Mouse (Mus musculus): Measurements from ENCODE around the gene Sap25.

Sap25 gene

DNA sequence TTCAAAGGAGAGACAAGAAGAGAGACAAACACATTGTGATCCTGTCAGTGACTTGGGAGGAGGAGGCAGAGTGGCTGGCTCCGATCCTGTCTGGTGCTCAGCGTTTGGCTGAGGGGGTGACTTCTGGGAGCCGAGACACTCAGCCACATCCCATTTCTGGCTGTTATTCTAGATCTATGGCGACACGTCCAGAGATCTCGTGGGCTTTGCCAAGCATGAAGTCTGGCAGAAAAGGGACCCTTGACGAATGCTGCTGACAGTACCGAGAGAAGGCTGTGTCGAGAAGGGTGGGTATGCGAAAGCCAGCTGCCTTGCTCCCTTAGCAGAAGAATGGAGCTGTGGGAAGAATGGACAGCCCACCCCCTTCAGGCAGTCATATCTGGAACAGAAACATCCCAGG lies 27.8 kb downstream of the Sap25 start:
- no peak for DNase-seq

DNA sequence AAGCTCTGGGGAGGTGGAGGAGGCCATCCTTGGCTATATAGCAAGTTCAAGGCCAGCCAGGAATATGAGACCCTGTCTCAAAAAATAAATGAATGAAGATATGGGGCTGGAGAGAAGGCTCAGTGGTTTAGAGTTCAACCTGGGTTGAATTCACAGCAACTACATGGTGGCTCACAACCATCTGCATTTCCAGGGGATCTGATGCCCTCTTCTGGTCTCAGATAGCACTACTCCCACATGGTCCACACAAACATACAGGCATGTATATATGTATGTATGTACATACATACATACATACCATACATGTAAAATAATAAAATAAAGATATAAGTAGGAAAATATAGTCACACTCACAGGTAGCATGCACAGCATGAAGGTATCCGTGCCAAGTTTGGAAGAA lies 29.1 kb downstream of the Sap25 start:
- no peak for DNase-seq

DNA sequence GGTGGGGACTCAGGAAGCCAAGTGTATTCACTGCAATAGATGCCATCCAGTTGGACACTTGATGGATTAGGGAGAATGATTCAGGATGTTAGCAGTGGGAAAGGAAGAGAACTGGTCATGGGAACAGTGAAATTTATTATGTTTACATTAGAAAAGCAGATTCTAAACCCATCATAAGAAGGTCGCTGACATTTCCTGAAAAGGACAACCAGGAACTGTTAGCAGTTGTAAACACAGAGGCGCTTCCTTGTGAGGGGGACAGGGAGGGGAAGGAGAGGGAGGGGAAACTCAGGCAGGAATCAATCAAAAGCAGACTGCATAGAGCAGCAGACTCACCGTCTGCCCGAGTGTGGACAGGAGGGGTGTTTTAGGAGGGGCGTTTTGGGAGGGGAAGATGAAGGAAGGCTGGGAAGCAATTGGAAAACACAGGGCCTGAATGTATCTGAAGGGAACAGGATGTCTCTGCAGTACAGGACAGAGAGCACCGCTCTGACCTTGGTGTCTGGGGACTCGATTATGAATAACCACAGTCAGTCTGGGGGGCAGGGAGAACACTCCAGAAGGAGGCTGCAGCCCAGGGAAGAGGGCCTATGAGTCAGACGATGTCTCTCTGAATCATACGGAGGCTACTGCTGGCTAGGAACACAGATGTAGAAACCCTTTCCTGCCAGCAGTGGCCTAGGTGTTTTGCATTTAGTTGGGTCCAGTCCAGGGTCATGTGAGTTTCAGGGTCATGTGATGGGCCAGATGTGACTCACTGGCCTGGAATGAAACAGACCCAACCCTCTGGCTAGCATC lies 30.5 kb downstream of the Sap25 start:
- DNase-seq, result peak; percentile 39

DNA sequence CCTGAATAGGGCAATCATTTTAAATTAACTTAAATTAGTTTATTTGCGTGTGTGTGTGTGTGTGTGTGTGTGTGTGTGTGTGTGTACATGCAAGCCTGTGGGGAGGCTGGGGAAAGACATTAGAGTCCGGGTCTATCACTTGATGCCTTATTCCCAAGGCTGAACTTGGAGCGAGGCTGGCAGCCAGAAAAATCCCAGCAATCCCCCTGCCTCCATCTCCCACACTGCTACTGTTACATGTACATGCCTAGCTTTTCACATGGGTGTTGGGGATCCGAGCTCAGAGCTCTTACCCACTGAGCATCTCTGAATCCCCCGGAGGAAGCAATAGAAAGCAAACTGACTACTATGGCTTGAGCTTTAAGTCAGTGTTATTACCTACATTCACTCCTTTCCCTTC lies 31.2 kb downstream of the Sap25 start:
- DNase-seq, result no peak

DNA sequence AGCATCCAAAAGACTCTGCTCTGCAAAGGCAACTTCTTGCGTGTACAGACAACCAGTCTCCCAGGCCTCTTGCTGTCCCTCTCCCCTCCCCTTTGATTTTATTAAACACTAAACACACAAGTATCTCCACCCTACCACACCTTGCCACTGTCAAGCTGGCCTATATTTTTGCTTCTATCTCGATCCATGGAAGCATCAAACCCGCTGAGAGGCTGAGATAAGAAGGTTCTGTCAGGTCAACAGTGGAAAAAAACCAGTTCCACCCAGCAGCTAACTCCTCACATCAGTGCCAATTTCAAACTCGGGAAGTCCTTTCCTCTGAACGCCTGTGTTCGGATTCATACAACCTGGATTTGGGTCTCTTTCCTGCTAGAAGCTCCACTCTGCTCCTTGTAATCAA lies 31.9 kb downstream of the Sap25 start:
- DNase-seq, result no peak

DNA sequence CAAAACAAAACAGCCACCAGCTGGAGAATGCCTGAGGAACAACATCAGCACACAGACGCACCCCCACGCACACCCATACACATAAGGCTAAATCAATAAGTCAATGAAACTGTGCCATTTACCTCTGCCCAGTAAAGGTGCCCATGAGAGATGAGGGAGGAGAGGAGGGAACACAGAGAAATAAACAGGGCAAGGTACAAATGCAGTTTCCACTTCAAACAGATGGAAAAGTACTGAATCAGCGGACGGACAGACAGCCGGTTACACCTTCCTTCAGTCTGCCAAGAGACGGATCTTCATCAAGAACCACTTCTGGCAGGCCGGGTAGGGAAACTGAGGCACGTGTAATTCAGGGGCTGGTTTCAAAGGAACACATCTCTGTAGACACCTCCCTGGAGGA lies 33.7 kb downstream of the Sap25 start:
- no peak for DNase-seq

DNA sequence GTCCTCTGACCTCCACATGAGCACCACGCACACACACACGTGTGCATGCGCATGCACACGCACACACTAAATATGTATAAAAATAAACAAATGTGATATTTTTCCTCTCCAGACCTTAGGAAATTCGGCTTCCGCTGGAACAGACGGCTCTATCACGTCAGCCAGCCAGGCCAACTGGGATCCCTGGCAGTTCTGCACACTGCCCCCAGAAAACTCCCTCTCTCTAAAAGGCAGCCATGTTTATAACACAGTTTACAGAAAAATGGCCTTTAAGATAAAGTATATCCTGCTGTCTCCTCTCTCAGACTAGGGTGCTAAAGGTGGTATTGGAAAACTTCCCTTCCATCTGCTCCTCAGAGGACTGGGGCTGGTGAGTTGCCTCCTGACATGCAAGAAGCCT lies 36.7 kb downstream of the Sap25 start:
- DNase-seq, result no peak

DNA sequence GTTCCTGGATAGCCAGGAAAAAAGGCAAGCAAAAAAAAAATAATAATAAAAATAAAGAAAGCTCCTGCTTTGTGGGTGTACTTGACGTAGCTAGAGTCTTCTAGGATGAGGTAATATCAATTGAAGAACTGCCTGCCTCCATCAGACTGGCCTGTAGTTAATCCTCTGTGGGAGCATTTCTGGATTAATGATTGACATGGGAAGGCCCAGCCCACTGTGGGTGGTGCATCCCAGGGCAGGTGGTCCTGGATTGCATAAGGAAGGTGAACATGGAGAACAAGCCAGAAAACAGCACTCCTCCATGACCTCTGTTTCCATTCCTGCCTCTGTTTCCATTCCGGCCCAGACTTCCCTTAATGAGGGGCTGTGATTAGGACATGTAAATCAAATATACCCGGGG lies 37.6 kb downstream of the Sap25 start:
- no peak for DNase-seq

DNA sequence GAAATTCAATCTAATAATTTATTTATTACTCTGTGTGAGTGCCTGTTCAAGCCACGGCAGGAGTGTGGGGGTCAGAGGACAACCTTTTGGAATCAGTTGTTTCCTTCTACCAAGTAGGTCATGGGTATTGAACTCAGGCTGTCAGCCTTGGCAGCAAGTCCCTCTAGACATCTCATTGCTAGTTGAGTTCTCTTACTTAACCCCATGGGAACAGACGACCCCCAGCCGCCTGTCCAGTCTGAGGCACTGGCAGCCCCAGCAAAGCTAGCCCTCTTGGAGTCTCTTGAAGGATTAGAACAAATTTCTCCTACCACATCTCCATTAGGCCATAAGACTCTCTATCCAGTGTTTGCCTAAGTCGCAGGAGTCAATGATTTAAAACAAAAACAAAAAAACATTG lies 38.6 kb downstream of the Sap25 start:
- DNase-seq, result no peak

DNA sequence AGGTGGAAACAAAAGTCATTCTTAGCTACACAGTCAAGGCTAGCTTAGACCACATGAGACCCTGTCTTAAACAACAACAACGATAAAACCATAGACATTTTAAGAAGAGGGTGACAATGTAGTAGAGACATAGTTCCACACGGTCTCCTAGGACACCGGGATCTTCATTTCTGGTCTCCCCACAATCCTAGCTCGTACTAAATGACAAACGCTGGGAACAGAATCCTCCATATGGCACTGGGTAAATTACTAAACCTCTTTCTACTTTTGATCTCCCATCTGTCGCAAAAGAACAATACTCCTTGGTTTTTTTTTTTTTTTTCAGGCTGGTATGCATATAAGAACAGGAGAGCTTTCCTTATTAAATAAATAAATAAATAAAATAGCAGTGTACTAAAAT lies 41.4 kb downstream of the Sap25 start:
- no peak for DNase-seq

DNA sequence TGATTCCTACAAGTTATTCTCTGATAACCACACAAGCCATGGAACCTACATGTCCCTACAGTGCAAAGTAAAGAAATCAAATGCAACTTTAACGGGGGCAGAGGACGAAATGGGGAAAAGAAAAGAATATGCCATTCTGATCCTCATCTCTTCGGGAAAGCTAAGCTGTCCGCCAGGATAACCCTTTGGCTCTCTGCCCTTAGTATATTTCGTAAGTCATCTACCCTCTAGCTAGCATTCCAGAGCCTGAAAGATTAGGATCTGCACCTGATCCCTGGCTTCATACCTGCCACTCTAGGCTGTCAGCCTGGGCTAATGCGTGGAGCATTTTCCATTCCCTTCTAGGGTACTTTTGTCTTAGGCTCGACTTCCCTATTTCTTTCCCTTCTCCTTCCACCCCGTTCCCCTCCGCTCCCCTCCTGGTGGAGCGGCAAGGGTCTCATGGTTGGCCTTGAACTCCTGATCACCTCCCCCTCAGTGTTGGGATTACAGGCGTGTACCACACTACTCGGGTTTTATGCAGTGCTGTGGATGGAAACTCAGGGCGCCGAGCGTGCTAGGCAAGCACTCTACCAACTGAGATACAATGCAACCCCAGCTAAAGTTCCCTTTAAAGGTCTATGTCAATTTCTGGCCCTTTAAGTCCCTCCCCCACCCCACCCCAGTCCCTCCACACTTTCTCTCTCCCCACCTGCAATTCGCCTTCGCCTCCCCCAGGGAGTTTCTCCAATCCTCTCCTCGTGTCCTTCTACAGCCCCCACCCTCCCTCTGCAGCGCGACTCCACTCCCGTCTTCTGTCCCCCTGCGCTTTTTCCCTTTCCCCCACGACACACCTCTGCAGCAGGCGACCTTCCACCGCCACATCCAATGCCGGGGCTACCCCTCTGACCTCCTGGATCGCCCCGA lies 42.5 kb downstream of the Sap25 start:
- no peak for DNase-seq

DNA sequence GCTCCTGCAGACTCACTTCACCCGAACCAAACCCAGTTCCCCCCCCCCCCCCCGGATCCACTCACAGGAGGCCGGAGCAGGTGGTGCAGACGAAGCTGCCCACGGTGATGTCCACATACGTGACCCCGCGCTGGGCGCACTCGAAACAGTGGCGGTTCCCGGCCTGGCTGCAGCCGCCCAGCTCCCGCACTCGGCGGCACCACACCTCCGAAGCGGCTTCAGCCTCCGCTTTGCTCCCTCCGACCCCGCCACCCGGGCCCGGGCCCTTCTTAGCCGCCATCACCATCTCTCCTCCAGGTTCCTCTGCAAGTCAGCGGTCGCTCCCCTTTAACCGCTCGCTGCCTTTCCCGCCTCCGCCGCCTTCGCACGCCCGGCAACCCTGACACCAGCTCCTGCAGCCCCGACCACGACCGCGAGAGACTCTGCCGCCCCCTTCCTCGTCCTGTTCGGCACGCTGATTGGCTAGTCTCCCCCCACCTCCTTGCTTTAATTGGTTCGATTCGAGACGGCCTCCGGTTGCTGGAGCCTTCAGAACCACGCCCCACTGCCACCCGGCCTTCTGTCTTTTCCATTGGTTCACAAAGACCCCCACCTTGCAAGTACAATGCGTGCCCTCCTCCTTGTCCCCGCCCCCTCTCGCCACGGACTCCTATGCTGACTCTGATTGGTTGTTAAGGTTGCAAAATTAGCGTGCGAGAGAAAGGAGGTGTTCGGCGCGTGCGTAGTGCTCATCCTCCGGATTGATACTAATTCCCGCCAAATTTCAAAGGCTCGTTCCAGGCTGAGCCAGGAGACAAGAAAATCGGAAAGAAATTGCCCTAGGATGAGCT lies 43.4 kb downstream of the Sap25 start, which contains the start of gene Agfg2:
Agfg2 (minus strand) TSS at position 433 of the 830 bp plus-strand sequence.
- peak; percentile 99 for DNase-seq

DNA sequence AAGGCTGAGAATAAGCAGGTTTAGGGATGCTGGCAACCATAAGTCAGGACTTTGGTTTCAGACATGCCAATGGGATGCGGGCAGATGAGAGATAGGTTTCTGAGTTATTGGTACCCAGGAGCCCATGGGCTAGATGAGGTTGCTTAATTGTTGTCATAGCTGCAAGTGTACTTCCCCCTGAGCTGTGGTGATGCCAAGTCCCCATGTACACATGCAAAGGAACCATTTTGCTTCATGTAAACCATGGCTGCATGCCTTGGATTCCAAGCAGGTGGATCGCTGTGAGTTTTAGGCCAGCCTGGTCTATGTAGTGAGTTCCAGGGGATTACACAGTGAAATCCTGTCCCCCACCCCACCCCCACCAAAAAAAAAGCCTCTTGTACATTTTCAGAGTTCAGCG lies 44.5 kb downstream of the Sap25 start:
- no peak for DNase-seq

DNA sequence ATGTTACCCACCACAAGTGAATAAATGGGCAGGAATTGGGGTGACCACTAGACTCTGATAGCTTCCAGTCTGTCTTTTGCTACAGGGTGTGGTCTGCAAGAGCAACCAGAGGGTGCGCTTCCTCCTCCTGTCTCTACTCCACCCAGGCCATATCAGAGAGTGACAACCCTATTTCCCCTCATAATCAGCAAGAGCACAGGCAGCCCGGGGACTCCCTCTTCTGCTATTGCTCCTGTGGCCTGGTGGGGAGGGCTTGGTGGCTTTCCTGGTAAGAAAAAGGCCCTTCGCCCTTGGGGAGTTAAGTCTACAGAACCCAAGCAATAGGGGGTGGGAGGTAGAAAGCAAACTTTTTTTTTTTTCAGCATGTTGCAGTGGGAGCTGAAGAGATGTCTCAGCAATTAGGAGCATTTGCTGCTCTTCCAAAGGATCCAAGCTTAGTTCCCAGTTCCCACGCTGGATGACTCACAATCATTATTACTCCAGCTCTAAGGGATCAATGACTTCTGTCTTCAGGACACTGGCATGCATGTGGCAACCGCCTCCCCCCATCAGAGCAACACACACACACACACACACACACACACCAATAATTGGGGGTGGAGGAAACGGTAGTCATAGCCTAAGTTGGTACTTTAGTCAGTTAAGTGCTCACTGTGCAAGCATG lies 45.1 kb downstream of the Sap25 start:
- no peak for DNase-seq

DNA sequence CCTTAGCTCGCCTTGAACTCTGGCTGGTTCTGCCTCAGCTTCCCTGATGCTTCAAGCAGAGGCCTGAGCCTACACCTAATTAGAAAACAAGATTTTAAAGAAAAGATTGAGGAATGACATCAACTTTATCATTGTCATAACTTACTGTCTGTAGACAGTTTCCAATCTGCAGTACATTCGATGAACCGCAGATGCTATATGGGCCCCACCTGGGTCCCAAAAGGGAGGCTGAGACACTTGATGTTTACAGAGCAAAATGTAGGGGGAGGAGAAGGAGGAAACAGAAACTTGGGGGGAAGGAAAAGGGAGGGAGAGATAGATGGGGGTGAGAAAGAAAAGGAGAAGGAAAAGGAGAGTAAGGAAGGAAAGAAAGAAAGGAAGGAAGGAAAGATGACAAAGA lies 48.8 kb downstream of the Sap25 start:
- no peak for DNase-seq

DNA sequence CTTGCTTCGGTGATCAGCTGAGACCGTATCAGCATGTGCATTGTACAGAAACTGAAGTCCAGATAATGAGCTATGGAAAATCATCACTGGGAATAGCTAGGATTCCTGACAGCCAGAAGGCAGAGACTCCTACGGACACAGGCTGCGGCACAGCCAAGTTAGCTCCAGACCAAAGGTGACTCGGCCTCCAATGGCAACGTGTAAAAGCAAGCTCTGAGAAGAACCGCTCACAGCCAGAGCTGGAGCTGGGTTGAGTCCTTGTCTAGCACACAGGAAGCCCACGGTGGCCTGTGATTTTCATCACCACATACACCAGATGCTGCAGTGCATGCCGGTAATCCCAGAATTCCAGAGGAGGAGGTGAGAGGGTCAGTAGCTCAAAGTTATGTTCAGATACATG lies 49.4 kb downstream of the Sap25 start:
- DNase-seq, result no peak

DNA sequence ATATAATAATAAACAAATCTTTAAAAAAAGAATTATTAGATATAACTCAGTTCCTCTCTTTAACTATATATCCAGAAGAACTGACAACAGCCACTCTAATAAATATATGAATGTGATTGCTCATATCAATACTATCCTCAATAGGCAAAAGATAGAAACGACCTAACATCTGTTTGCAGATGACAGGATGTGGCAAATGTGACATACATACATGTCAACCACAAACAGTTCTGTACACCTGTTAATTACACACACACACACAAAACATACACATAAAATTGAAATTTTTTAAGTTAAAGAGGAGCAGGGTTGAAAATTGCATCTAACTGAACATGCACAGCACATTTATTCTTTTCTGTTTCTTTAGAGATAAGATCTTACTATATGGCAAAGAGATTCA lies 50.7 kb downstream of the Sap25 start:
- no peak for DNase-seq

All from embryo, embryonic 11 days (tissue).